Mouse (Mus musculus) midbrain, embryonic 16.5 days (tissue): ENCODE measurements at regions not wholly inside any gene's neighbourhood (a gene's known extent, or its start where the extent isn't known, plus 50 kb on each side); places are given as distances from the start of the nearest gene placed in this dataset.
A peak's percentile ranks its signal among the peaks of the same experiment; 100 is the strongest.

ENCODE experiments used
- ATAC-seq: fragments of 200-750 bp; cut with Nextera tagmentation; 2 replicates; pipeline ENCODE4 v1.8.0; 2017; ENCODE audit warnings: moderate TSS enrichment
- H3K27ac ChIP-seq: fragments of 300-500 bp; sonication (generic); 2 replicates; pipeline ENCODE4 v1.5.1; 2014; ENCODE audit warnings: mild to moderate bottlenecking, low read length, mixed read lengths
- H3K27me3 ChIP-seq: fragments of 300-500 bp; sonication (generic); 2 replicates; pipeline ENCODE4 v1.6.1; 2014; ENCODE audit warnings: low read depth, low read length, mixed read lengths; ENCODE audit not compliant: control insufficient read depth, insufficient read depth
- H3K36me3 ChIP-seq: fragments of 300-500 bp; sonication (generic); 2 replicates; pipeline ENCODE4 v1.6.1; 2014; ENCODE audit warnings: mild to moderate bottlenecking, low read length, moderate library complexity, mixed read lengths; ENCODE audit not compliant: control insufficient read depth, insufficient read depth
- H3K4me1 ChIP-seq: fragments of 300-500 bp; sonication (generic); 2 replicates; pipeline ENCODE4 v1.6.1; 2014; ENCODE audit warnings: mild to moderate bottlenecking, low read length, mixed read lengths; ENCODE audit not compliant: control insufficient read depth, insufficient read depth
- H3K4me2 ChIP-seq: fragments of 300-500 bp; sonication (generic); 2 replicates; pipeline ENCODE4 v1.6.1; 2014; ENCODE audit warnings: mild to moderate bottlenecking, low read length, mixed read lengths
- H3K4me3 ChIP-seq: fragments of 300-500 bp; sonication (generic); 2 replicates; pipeline ENCODE4 v1.5.1; 2014; ENCODE audit warnings: low read depth, mild to moderate bottlenecking, low read length, moderate library complexity, mixed read lengths
- H3K9ac ChIP-seq: fragments of 300-500 bp; sonication (generic); 2 replicates; pipeline ENCODE4 v1.6.1; 2014; ENCODE audit warnings: low read depth, low read length, mixed read lengths
- H3K9me3 ChIP-seq: fragments of 300-500 bp; sonication (generic); replicated peaks from 2 replicates; pipeline ENCODE4 v1.6.1; 2014; ENCODE audit warnings: mild to moderate bottlenecking, low read length, mixed read lengths; ENCODE audit not compliant: control insufficient read depth, poor library complexity, severe bottlenecking
- WGBS: fragments of 180-500 bp; shearing (Covaris S2); extraction: QIAGEN DNeasy Blood & Tissue Kit; methylation state at CpG from one replicate; pipeline ENCODE4 v1.1.7; 2014; 5-methylcytosine and 5-hydroxymethylcytosine counted together

- H3K27me3 ChIP-seq, result no peaks in the 10 kb centered on the region
Observed at GRCm38 (mm10) chr7:74138169-74138568, 124.7 kb upstream of the St8sia2 start.

GRCm38 (mm10) chr7:74130206-74130836 lies 116.8 kb upstream of the St8sia2 start:
- Histone ChIP-seq H3K27ac (peak overlapping the region; percentile 53), H3K9me3 (no peaks in the 10 kb centered on the region), H3K9ac (no peak overlapping the region), H3K36me3 (no peaks in the 10 kb centered on the region), H3K27me3 (no peaks in the 10 kb centered on the region), H3K4me3 (no peak overlapping the region), H3K4me2 (peak overlapping the region; percentile 16; the same call in 1 of the 2 replicates), H3K4me1 (peaks cover 8% of the 10 kb centered on the region)
- 11% methylated on average over 8 of the region's 8 CpGs for WGBS
- peak; percentile 77 for ATAC-seq

More at GRCm38 (mm10) chr7:74138169-74138568, 124.7 kb upstream of the St8sia2 start:
- Histone ChIP-seq H3K4me3 (no peak overlapping the region), H3K4me1 (no peaks in the 10 kb centered on the region), H3K36me3 (no peaks in the 10 kb centered on the region), H3K9ac (no peak overlapping the region), H3K4me2 (no peak overlapping the region), H3K9me3 (no peaks in the 10 kb centered on the region), H3K27ac (no peak overlapping the region)
- 57% methylated on average over 6 of the region's 6 CpGs for WGBS
- no peak for ATAC-seq

- Histone ChIP-seq H3K36me3 (no peaks in the 10 kb centered on the region), H3K9me3 (no peaks in the 10 kb centered on the region), H3K4me1 (no peaks in the 10 kb centered on the region), H3K27me3 (no peaks in the 10 kb centered on the region), H3K27ac (no peak overlapping the region), H3K4me2 (no peak overlapping the region), H3K4me3 (no peak overlapping the region), H3K9ac (no peak overlapping the region)
- no peak for ATAC-seq
- 84% methylated on average over 2 of the region's 2 CpGs for WGBS
Observed at GRCm38 (mm10) chr7:74112071-74112470, 98.6 kb upstream of the St8sia2 start.

GRCm38 (mm10) chr7:74108347-74108746 lies 94.9 kb upstream of the St8sia2 start:
- no peak overlapping the region for H3K9ac ChIP-seq
- no peaks in the 10 kb centered on the region for H3K4me1 ChIP-seq
- H3K9me3 ChIP-seq, result no peaks in the 10 kb centered on the region
- ATAC-seq, result no peak
- H3K27me3 ChIP-seq, result no peaks in the 10 kb centered on the region
- H3K4me2 ChIP-seq, result no peak overlapping the region
- no peaks in the 10 kb centered on the region for H3K36me3 ChIP-seq
- no peak overlapping the region for H3K27ac ChIP-seq
- WGBS, result 66% methylated on average over 3 of the region's 3 CpGs
- no peak overlapping the region for H3K4me3 ChIP-seq

- no peaks in the 10 kb centered on the region for H3K4me1 ChIP-seq
- H3K9ac ChIP-seq, result no peak overlapping the region
- 47% methylated on average over 5 of the region's 5 CpGs for WGBS
- no peaks in the 10 kb centered on the region for H3K27me3 ChIP-seq
- no peak overlapping the region for H3K27ac ChIP-seq
- no peak overlapping the region for H3K4me2 ChIP-seq
- H3K4me3 ChIP-seq, result no peak overlapping the region
- ATAC-seq, result no peak
- H3K9me3 ChIP-seq, result no peaks in the 10 kb centered on the region
- no peaks in the 10 kb centered on the region for H3K36me3 ChIP-seq
Observed at GRCm38 (mm10) chr7:74107176-74107928, 93.9 kb upstream of the St8sia2 start.

- no peak for ATAC-seq
- H3K27ac ChIP-seq, result no peak overlapping the region
Observed at GRCm38 (mm10) chr7:74091402-74092025, 78.0 kb upstream of the St8sia2 start.

GRCm38 (mm10) chr7:74080846-74081235 lies 67.4 kb upstream of the St8sia2 start:
- Histone ChIP-seq H3K27me3 (no peaks in the 10 kb centered on the region), H3K9me3 (no peaks in the 10 kb centered on the region), H3K4me3 (no peak overlapping the region), H3K9ac (no peak overlapping the region), H3K27ac (no peak overlapping the region), H3K4me1 (no peaks in the 10 kb centered on the region), H3K4me2 (no peak overlapping the region), H3K36me3 (no peaks in the 10 kb centered on the region)
- ATAC-seq, result no peak
- WGBS, result 84% methylated on average over 4 of the region's 4 CpGs

More at GRCm38 (mm10) chr7:74091402-74092025, 78.0 kb upstream of the St8sia2 start:
- no peaks in the 10 kb centered on the region for H3K36me3 ChIP-seq
- no peak overlapping the region for H3K9ac ChIP-seq
- WGBS, result 47% methylated on average over 3 of the region's 3 CpGs
- no peak overlapping the region for H3K4me2 ChIP-seq
- peaks cover 8% of the 10 kb centered on the region; the same call in 1 of the 2 replicates for H3K9me3 ChIP-seq
- no peak overlapping the region for H3K4me3 ChIP-seq
- H3K4me1 ChIP-seq, result no peaks in the 10 kb centered on the region
- H3K27me3 ChIP-seq, result no peaks in the 10 kb centered on the region

- no peak overlapping the region for H3K4me3 ChIP-seq
- no peaks in the 10 kb centered on the region for H3K9me3 ChIP-seq
- H3K4me1 ChIP-seq, result no peaks in the 10 kb centered on the region
- H3K4me2 ChIP-seq, result no peak overlapping the region
- no peaks in the 10 kb centered on the region for H3K36me3 ChIP-seq
- no peak overlapping the region for H3K27ac ChIP-seq
- H3K27me3 ChIP-seq, result no peaks in the 10 kb centered on the region
- no peak for ATAC-seq
- WGBS, result 88% methylated on average over 9 of the region's 9 CpGs
- H3K9ac ChIP-seq, result no peak overlapping the region
Observed at GRCm38 (mm10) chr7:74080079-74080845, 66.8 kb upstream of the St8sia2 start.
